Mouse (Mus musculus) megakaryocyte, embryonic 14.5 days (primary cell): ENCODE measurements around the gene Zkscan14.

Experiments
- FLI1 ChIP-seq: IDR thresholded peaks from 2 replicates; pipeline ENCODE4 v1.6.1; 2012; ENCODE audit warnings: low read length, inconsistent platforms, mixed read lengths
- GATA1 ChIP-seq: IDR thresholded peaks from 3 replicates; pipeline ENCODE4 v1.6.1; 2012; ENCODE audit warnings: mixed read lengths, low read length, inconsistent platforms, borderline replicate concordance

DNA sequence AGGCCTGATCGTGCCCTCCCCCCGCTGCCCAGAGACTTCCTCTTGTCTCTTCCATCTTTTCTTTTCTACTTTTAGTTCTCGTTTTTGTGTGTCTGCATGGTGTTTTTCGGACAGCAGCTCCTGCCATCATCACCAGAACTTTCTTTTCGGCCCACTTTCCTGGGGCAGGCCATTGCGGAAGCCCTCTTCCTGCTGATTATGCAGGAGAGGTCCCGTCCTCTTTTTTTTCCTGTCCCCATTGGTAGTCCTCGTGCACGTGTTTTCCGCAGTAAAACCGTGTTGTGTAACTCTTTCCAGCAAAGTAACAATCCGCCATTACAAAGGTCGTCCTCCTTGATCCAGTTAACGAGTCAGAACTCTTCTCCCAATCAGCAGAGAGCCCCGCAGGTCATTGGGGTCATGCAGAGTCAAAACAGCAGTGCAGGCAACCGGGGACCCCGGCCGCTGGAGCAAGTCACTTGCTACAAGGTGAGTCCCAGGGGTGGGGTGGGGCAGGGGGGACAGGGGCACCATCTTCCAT is 23.1 kb downstream of the Zkscan14 start:
- TF ChIP-seq FLI1 (no peak), GATA1 (no peak)
